Comparison of ENCODE assay signal across 7 mouse cellular contexts in the genomic region with DNA sequence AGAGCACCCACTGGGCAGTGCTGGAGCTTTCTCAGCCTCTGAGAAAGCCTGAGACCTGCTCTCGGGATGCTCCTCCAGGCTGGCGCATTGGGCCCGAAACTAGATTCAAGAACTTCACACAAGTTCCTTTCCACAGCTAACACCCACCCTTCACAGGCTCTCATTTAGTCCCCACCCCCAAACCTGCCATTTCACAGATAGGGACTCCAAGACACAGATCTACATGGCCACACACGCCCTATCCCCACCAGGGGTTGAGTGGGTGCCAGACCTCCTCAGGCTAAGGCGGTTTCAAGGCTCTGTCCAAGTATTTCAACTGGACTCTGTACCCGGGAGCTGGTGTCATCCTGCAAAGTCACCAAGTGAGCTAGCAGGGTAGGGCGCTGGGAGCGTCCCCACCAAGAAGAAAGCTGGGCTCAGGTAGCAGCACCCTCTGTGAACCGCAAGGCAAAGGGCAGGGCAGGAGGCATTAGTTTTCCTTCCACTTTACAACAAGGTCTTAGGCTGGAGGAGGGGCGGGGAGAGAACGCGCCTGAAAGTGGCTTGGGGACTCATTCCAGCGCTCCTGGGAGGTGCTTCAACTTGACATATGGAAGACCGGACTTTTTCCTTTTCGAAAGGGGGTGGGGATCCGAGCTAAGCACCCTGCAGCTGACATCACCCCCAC. TPM values are rescaled to one million over a fixed set of nuclear protein-coding genes. Genes with fewer than 3 reads are reported as not detected.
DNase-seq lines count a peak whose midpoint lies in the region; ATAC-seq and TF ChIP-seq lines count a peak whose summit lies in the region.

No protein-coding gene starts in this region.

- no peaks in the 10 kb centered on the region for H3K36me3 ChIP-seq in heart, postnatal 0 days (replicated peaks; ENCODE audit: control insufficient read depth, insufficient read depth, low read length)
- H3K36me3 ChIP-seq in limb, embryonic 11.5 days (ENCODE audit: control insufficient read depth, insufficient read depth, low read length): no peaks in the 10 kb centered on the region
- no peaks in the 10 kb centered on the region for H3K36me3 ChIP-seq in midbrain, embryonic 10.5 days

- WGBS in heart, postnatal 0 days: 18% methylated on average over 16 of the region's 16 CpGs
- 20% methylated on average over 16 of the region's 16 CpGs for WGBS in limb, embryonic 11.5 days
- WGBS in midbrain, embryonic 10.5 days: 21% methylated on average over 16 of the region's 16 CpGs

- 0 out of 2 replicates have a peak, but pooled peaks cover 3% of the 10 kb centered on the region for H3K27me3 ChIP-seq in heart, postnatal 0 days (ENCODE audit: control insufficient read depth, insufficient read depth, low read length)
- no peaks in the 10 kb centered on the region for H3K27me3 ChIP-seq in limb, embryonic 11.5 days (ENCODE audit: control insufficient read depth, insufficient read depth, low read length)
- peaks cover 7% of the 10 kb centered on the region; the same call in 1 of the 2 replicates for H3K27me3 ChIP-seq in midbrain, embryonic 10.5 days (ENCODE audit: low read depth, poor library complexity, severe bottlenecking)

- intact Hi-C loops in left cerebral cortex, postnatal 4 days (cut with DNase I): no loop called here

- no peak for ATAC-seq in heart, postnatal 0 days (ENCODE audit: insufficient read depth, low read depth)
- ATAC-seq in limb, embryonic 11.5 days (ENCODE audit: insufficient number of reproducible peaks, low FRiP score, low TSS enrichment, low read depth): no peak

- no peak for TF ChIP-seq POLR2A in bone marrow macrophage, adult 2 months (IDR thresholded peaks at IDR 0.05; ENCODE audit: borderline replicate concordance, low read depth, low read length)

- peaks cover 30% of the 10 kb centered on the region for H3K4me1 ChIP-seq in bone marrow macrophage, adult 2 months (ENCODE audit: control insufficient read depth, insufficient read depth, low read length)
- peaks cover 13% of the 10 kb centered on the region for H3K4me1 ChIP-seq in heart, postnatal 0 days (ENCODE audit: control insufficient read depth, insufficient read depth)
- peaks cover 9% of the 10 kb centered on the region for H3K4me1 ChIP-seq in limb, embryonic 11.5 days (ENCODE audit: control insufficient read depth, insufficient read depth, low read length)
- peaks cover 38% of the 10 kb centered on the region for H3K4me1 ChIP-seq in midbrain, embryonic 10.5 days

- H3K27ac ChIP-seq in bone marrow macrophage, adult 2 months (ENCODE audit: insufficient read depth, low read depth, low read length): peak overlapping the region; percentile 69
- H3K27ac ChIP-seq in heart, postnatal 0 days (ENCODE audit: low read depth): no peak overlapping the region
- no peak overlapping the region for H3K27ac ChIP-seq in limb, embryonic 11.5 days (replicated peaks; ENCODE audit: low read depth, low read length)
- H3K27ac ChIP-seq in midbrain, embryonic 10.5 days (replicated peaks): peak overlapping the region; percentile 87

- H3K9me3 ChIP-seq in heart, postnatal 0 days (replicated peaks; ENCODE audit: control insufficient read depth, low read length): no peaks in the 10 kb centered on the region
- H3K9me3 ChIP-seq in limb, embryonic 11.5 days (ENCODE audit: control insufficient read depth, low read length): no peaks in the 10 kb centered on the region
- H3K9me3 ChIP-seq in midbrain, embryonic 10.5 days (replicated peaks): no peaks in the 10 kb centered on the region

- peak overlapping the region; percentile 80 for H3K9ac ChIP-seq in heart, postnatal 0 days (replicated peaks; ENCODE audit: low read depth, low read length)
- peak overlapping the region; percentile 78 for H3K9ac ChIP-seq in limb, embryonic 11.5 days (ENCODE audit: low read length)

- DNase-seq in ES-CJ7 (ENCODE audit: low read depth, low spot score): peak; percentile 52
- DNase-seq in heart, postnatal 0 days (ENCODE audit: low spot score): no peak
- peak; percentile 42 for DNase-seq in limb, embryonic 11.5 days (ENCODE audit: low spot score)
- no peak for DNase-seq in midbrain, embryonic 10.5 days (ENCODE audit: low spot score)
- peak; percentile 49 for DNase-seq in thymus, postnatal 14 days
- no peak for DNase-seq in left cerebral cortex, postnatal 4 days

- TF ChIP-seq EP300 in heart, postnatal 0 days (IDR thresholded peaks at IDR 0.05; ENCODE audit: low read depth): no peak

- peak overlapping the region; percentile 98 for H3K4me3 ChIP-seq in bone marrow macrophage, adult 2 months (ENCODE audit: insufficient read depth, low read length)
- H3K4me3 ChIP-seq in heart, postnatal 0 days (ENCODE audit: low read depth, low read length): peak overlapping the region; percentile 78
- H3K4me3 ChIP-seq in limb, embryonic 11.5 days (ENCODE audit: low read depth, low read length): peak overlapping the region; percentile 71
- peak overlapping the region; percentile 88 for H3K4me3 ChIP-seq in midbrain, embryonic 10.5 days

- H3K4me2 ChIP-seq in heart, postnatal 0 days (ENCODE audit: low read depth, low read length): peak overlapping the region; percentile 99
- H3K4me2 ChIP-seq in limb, embryonic 11.5 days (ENCODE audit: low read depth, severe bottlenecking): peak overlapping the region; percentile 94

- TF ChIP-seq CTCF in bone marrow macrophage, adult 2 months (IDR thresholded peaks at IDR 0.05; ENCODE audit: low read depth, low read length): no peak
- TF ChIP-seq CTCF in heart, postnatal 0 days (IDR thresholded peaks at IDR 0.05; ENCODE audit: low read depth): no peak

RNA-seq across cellular contexts. Expression of a gene that starts 1.0 kb away (rescaled TPM):
- 336 and 371 TPM in 2 replicates for polyA plus RNA-seq in bone marrow macrophage, adult 2 months (2012; ENCODE audit: insufficient read depth, insufficient read length, missing spikeins)
- total RNA-seq in heart, postnatal 0 days (2014; rRNA removed; ENCODE audit: low replicate concordance): 26.2 and 45.3 TPM in 2 replicates
- polyA plus RNA-seq in heart, postnatal 0 days (2015; fragmentation: Nextera tagmentation; extraction: Ambion mirVana): 32.0 TPM in 2 replicates
- polyA plus RNA-seq in limb, embryonic 11.5 days (2014; fragmentation: Nextera tagmentation; extraction: Ambion mirVana): 69.0 and 73.9 TPM in 2 replicates
- 81.8 and 83.0 TPM in 2 replicates for polyA plus RNA-seq in midbrain, embryonic 10.5 days (2016; fragmentation: Nextera tagmentation; extraction: Ambion mirVana)
- 10 to 100 TPM; 15.3 to 16.8 TPM for total RNA-seq in left cerebral cortex, postnatal 4 days (2021)

RNA-seq across cellular contexts. Expression of a gene that starts 17.7 kb away (rescaled TPM):
- 13.1 and 13.7 TPM in 2 replicates for polyA plus RNA-seq in bone marrow macrophage, adult 2 months (2012; ENCODE audit: insufficient read depth, insufficient read length, missing spikeins)
- total RNA-seq in heart, postnatal 0 days (2014; rRNA removed; ENCODE audit: low replicate concordance): 0.50 and 1.6 TPM in 2 replicates
- polyA plus RNA-seq in heart, postnatal 0 days (2015; fragmentation: Nextera tagmentation; extraction: Ambion mirVana): 4.4 and 5.8 TPM in 2 replicates
- 14.5 and 16.1 TPM in 2 replicates for polyA plus RNA-seq in limb, embryonic 11.5 days (2014; fragmentation: Nextera tagmentation; extraction: Ambion mirVana)
- 19.4 and 22.0 TPM in 2 replicates for polyA plus RNA-seq in midbrain, embryonic 10.5 days (2016; fragmentation: Nextera tagmentation; extraction: Ambion mirVana)
- total RNA-seq in left cerebral cortex, postnatal 4 days (2021): 10 to 100 TPM; 12.7 to 14.6 TPM

RNA-seq across cellular contexts. Expression of a gene that starts 31.6 kb away (rescaled TPM):
- 27.4 and 31.8 TPM in 2 replicates for polyA plus RNA-seq in bone marrow macrophage, adult 2 months (2012; ENCODE audit: insufficient read depth, insufficient read length, missing spikeins)
- 2.3 and 3.4 TPM in 2 replicates for total RNA-seq in heart, postnatal 0 days (2014; rRNA removed; ENCODE audit: low replicate concordance)
- 0.87 and 0.93 TPM in 2 replicates for polyA plus RNA-seq in heart, postnatal 0 days (2015; fragmentation: Nextera tagmentation; extraction: Ambion mirVana)
- polyA plus RNA-seq in limb, embryonic 11.5 days (2014; fragmentation: Nextera tagmentation; extraction: Ambion mirVana): 0.53 and 0.55 TPM in 2 replicates
- polyA plus RNA-seq in midbrain, embryonic 10.5 days (2016; fragmentation: Nextera tagmentation; extraction: Ambion mirVana): 0.12 and 0.27 TPM in 2 replicates
- total RNA-seq in left cerebral cortex, postnatal 4 days (2021): 1 to 10 TPM in 1 of 2 experiments, under 1 TPM in 1; 0.64 to 1.1 TPM

Comparison
In these comparisons a context has a peak if more than half of its experiments do, and no peak if none do; other contexts are left out.
1. DNase-seq: peak in ES-CJ7 (single experiment), limb, embryonic 11.5 days (single experiment) and thymus, postnatal 14 days (single experiment); none in heart, postnatal 0 days (single experiment), midbrain, embryonic 10.5 days (single experiment) and left cerebral cortex, postnatal 4 days (single experiment).
2. H3K27ac ChIP-seq: peak in bone marrow macrophage, adult 2 months (single experiment) and midbrain, embryonic 10.5 days (single experiment); none in heart, postnatal 0 days (single experiment) and limb, embryonic 11.5 days (single experiment).
3. RNA of a gene that starts 31.6 kb away (polyA plus RNA-seq): 27.4 to 31.8 TPM in bone marrow macrophage, adult 2 months; 0.87 to 0.93 TPM in heart, postnatal 0 days, 0.53 to 0.55 TPM in limb, embryonic 11.5 days and 0.12 to 0.27 TPM in midbrain, embryonic 10.5 days; every median in the first group is over 10 times any median in the second.
4. Peak in every context shown above with its lines, with median percentiles within 50 percentile points of each other: H3K4me3 ChIP-seq.